Mouse (Mus musculus): ENCODE measurements around the gene Med22.

Gene Med22

GRCm38 (mm10) chr2:26864879-26865278, 45.6 kb downstream of the Med22 start, which contains the start of gene Abo:
Abo (minus strand) TSS chr2:26864979.
- no peak for DNase-seq (ENCODE audit: low spot score in 2 of 2)

GRCm38 (mm10) chr2:26862856-26863255, 47.6 kb downstream of the Med22 start:
- no peak for DNase-seq (ENCODE audit: low spot score in 2 of 2)

Measured in cerebellum, postnatal 4 days (tissue).